Mouse (Mus musculus): ENCODE data around the gene Mnd1. TPM values are rescaled to one million over a fixed set of nuclear protein-coding genes. Genes with fewer than 3 reads are reported as not detected.

The Mnd1 gene
- 11.5 and 11.8 TPM in 2 replicates for polyA plus RNA-seq (2015; fragmentation: Nextera tagmentation; extraction: Ambion mirVana)

DNA sequence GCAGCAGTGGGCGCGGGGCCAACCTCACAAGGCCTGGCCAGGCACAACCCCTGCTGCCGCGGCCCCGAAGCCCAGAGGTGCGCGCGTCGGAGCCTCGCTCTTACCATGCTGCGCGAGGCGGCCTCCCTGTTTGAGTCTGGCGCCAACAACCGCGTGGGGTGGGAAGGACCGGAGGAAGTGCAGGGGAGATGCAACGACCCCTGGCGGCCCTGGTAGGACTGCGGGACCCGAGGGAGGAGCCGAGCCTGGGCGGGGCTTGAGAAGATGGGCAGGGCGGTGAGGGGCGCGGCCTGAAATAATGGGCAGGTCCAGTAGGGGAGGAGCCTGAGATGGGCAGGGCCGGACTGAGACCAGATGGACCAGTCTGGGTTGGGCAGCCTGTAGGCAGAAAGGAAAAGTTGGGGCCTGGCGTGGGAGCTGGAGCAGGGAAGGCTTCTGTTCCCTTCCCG lies at the start of gene Mnd1:
Mnd1 (minus strand) TSS at position 229 of the 449 bp plus-strand sequence.
- Histone ChIP-seq H3K27ac (peak within 1 kb of the TSS; percentile 61; the same call in 1 of the 2 replicates), H3K9me3 (no peaks in the 10 kb centered on the region), H3K4me2 (replicated peaks) (peak within 1 kb of the TSS; percentile 95), H3K4me1 (peaks cover 36% of the 10 kb centered on the region), H3K36me3 (no peaks in the 10 kb centered on the region; the same call in 1 of the 2 replicates), H3K27me3 (no peaks in the 10 kb centered on the region), H3K9ac (peak within 1 kb of the TSS; percentile 77), H3K4me3 (peak within 1 kb of the TSS; percentile 56)
- peak; percentile 98 for ATAC-seq (ENCODE audit: low FRiP score, low read depth)
- under 1% methylated on average over 29 of the region's 29 CpGs for WGBS

GRCm38 (mm10) chr3:84204640-84205039 lies 49.1 kb upstream of the Mnd1 start:
- no peak overlapping the region for H3K4me2 ChIP-seq (replicated peaks)
- WGBS, result 79% methylated on average over 5 of the region's 5 CpGs
- no peak overlapping the region for H3K27ac ChIP-seq
- H3K4me1 ChIP-seq, result no peaks in the 10 kb centered on the region
- H3K36me3 ChIP-seq, result peaks cover 6% of the 10 kb centered on the region
- H3K9me3 ChIP-seq, result no peaks in the 10 kb centered on the region
- no peak overlapping the region for H3K4me3 ChIP-seq
- no peak overlapping the region for H3K9ac ChIP-seq
- no peaks in the 10 kb centered on the region for H3K27me3 ChIP-seq
- no peak for ATAC-seq (ENCODE audit: low FRiP score, low read depth)

DNA sequence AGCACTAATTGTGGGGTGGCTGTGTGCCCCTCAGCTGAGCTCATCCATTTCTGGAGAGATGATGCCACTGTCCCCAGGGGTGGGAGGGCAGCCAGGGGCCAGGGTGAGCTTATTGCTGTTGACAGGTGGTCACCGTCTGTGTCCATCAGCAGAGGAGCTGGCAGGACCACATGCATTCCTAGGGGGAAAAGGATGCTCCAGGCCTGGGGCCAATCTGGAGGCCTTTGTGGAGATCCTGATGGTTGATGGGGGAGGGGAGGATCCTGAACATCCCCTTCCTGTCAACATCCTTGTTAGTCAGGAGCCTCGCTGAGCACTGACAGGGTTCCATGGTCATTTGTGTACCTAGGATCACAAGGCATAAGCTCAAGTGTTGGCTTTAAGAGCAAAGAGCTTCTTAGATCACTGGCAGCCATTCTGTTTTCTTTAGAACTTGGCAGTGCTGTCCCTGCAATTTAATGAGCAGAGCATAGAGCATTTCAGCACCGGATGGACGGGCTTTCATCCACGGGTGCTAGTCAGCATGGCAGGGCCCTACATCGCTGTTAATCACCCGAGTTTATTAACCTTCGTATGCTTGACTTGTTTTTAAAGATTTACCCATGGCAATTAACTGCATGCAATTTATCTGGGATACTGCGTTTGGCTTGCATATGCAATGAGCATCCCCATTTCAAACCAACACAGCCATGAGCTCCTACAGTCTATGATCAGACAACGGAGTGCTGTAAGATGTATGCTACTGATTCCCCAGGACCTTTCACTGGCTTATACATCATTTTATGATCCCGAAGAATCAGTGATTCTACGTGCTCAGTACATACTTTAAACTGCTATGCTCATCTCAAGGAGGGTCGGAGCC lies 45.2 kb upstream of the Mnd1 start:
- Histone ChIP-seq H3K36me3 (no peaks in the 10 kb centered on the region), H3K4me1 (no peaks in the 10 kb centered on the region), H3K27me3 (no peaks in the 10 kb centered on the region), H3K9me3 (no peaks in the 10 kb centered on the region), H3K27ac (no peak overlapping the region), H3K9ac (no peak overlapping the region), H3K4me2 (replicated peaks) (no peak overlapping the region), H3K4me3 (no peak overlapping the region)
- WGBS, result 65% methylated on average over 13 of the region's 13 CpGs
- no peak for ATAC-seq (ENCODE audit: low FRiP score, low read depth)

- 91% methylated on average over 9 of the region's 9 CpGs for WGBS
- H3K4me2 ChIP-seq (replicated peaks), result no peak overlapping the region
These were observed 43.9 kb upstream of the Mnd1 start for GRCm38 (mm10) chr3:84199516-84199915.

GRCm38 (mm10) chr3:84198229-84198628 lies 42.6 kb upstream of the Mnd1 start:
- 87% methylated on average over 3 of the region's 3 CpGs for WGBS
- Histone ChIP-seq H3K27me3 (no peaks in the 10 kb centered on the region), H3K36me3 (no peaks in the 10 kb centered on the region), H3K4me1 (no peaks in the 10 kb centered on the region), H3K27ac (no peak overlapping the region), H3K4me3 (no peak overlapping the region), H3K9ac (no peak overlapping the region), H3K9me3 (no peaks in the 10 kb centered on the region), H3K4me2 (replicated peaks) (no peak overlapping the region)
- ATAC-seq (ENCODE audit: low FRiP score, low read depth), result no peak

More at GRCm38 (mm10) chr3:84199516-84199915, 43.9 kb upstream of the Mnd1 start:
- no peak for ATAC-seq (ENCODE audit: low FRiP score, low read depth)
- Histone ChIP-seq H3K27me3 (no peaks in the 10 kb centered on the region), H3K36me3 (no peaks in the 10 kb centered on the region), H3K9me3 (no peaks in the 10 kb centered on the region), H3K27ac (no peak overlapping the region), H3K4me3 (no peak overlapping the region), H3K9ac (no peak overlapping the region), H3K4me1 (no peaks in the 10 kb centered on the region)

GRCm38 (mm10) chr3:84193881-84194280 lies 38.3 kb upstream of the Mnd1 start:
- H3K27me3 ChIP-seq, result peaks cover 29% of the 10 kb centered on the region
- peaks cover 15% of the 10 kb centered on the region for H3K4me1 ChIP-seq
- no peak overlapping the region for H3K4me2 ChIP-seq (replicated peaks)
- no peak overlapping the region for H3K9ac ChIP-seq
- no peak overlapping the region for H3K4me3 ChIP-seq
- H3K27ac ChIP-seq, result no peak overlapping the region
- no peak for ATAC-seq (ENCODE audit: low FRiP score, low read depth)
- 0 out of 2 replicates have a peak, but pooled peaks cover 8% of the 10 kb centered on the region for H3K36me3 ChIP-seq
- no peaks in the 10 kb centered on the region for H3K9me3 ChIP-seq
- WGBS, result 63% methylated on average over 4 of the region's 4 CpGs

- Histone ChIP-seq H3K9me3 (no peaks in the 10 kb centered on the region), H3K4me2 (replicated peaks) (peak overlapping the region; percentile 66), H3K9ac (peak overlapping the region; percentile 50; the same call in 1 of the 2 replicates), H3K4me3 (peak overlapping the region; percentile 43), H3K4me1 (peaks cover 15% of the 10 kb centered on the region), H3K27ac (no peak overlapping the region), H3K36me3 (0 out of 2 replicates have a peak, but pooled peaks cover 8% of the 10 kb centered on the region), H3K27me3 (peaks cover 29% of the 10 kb centered on the region)
- peak; percentile 13; the same call in 1 of the 2 replicates for ATAC-seq (ENCODE audit: low FRiP score, low read depth)
- 42% methylated on average over 21 of the region's 21 CpGs for WGBS
These were observed 35.7 kb upstream of the Mnd1 start for GRCm38 (mm10) chr3:84191141-84191881.

GRCm38 (mm10) chr3:84190513-84191061 lies 35.0 kb upstream of the Mnd1 start:
- H3K36me3 ChIP-seq, result 0 out of 2 replicates have a peak, but pooled peaks cover 8% of the 10 kb centered on the region
- H3K4me3 ChIP-seq, result peak overlapping the region; percentile 43
- peak overlapping the region; percentile 50 for H3K9ac ChIP-seq
- WGBS, result 8% methylated on average over 41 of the region's 41 CpGs
- no peak overlapping the region for H3K27ac ChIP-seq
- peaks cover 15% of the 10 kb centered on the region for H3K4me1 ChIP-seq
- H3K4me2 ChIP-seq (replicated peaks), result peak overlapping the region; percentile 66
- peaks cover 29% of the 10 kb centered on the region for H3K27me3 ChIP-seq
- no peaks in the 10 kb centered on the region for H3K9me3 ChIP-seq
- ATAC-seq (ENCODE audit: low FRiP score, low read depth), result peak; percentile 48; the same call in 1 of the 2 replicates

GRCm38 (mm10) chr3:84189629-84190173 lies 34.1 kb upstream of the Mnd1 start:
- no peak overlapping the region for H3K9ac ChIP-seq
- no peak overlapping the region for H3K27ac ChIP-seq
- H3K4me2 ChIP-seq (replicated peaks), result peak overlapping the region; percentile 66
- peak overlapping the region; percentile 43 for H3K4me3 ChIP-seq
- peaks cover 15% of the 10 kb centered on the region for H3K4me1 ChIP-seq
- ATAC-seq (ENCODE audit: low FRiP score, low read depth), result no peak; the same call in 1 of the 2 replicates
- 35% methylated on average over 10 of the region's 10 CpGs for WGBS
- H3K27me3 ChIP-seq, result peaks cover 29% of the 10 kb centered on the region
- H3K36me3 ChIP-seq, result 0 out of 2 replicates have a peak, but pooled peaks cover 8% of the 10 kb centered on the region
- 0 out of 2 replicates have a peak, but pooled peaks cover 4% of the 10 kb centered on the region for H3K9me3 ChIP-seq

DNA sequence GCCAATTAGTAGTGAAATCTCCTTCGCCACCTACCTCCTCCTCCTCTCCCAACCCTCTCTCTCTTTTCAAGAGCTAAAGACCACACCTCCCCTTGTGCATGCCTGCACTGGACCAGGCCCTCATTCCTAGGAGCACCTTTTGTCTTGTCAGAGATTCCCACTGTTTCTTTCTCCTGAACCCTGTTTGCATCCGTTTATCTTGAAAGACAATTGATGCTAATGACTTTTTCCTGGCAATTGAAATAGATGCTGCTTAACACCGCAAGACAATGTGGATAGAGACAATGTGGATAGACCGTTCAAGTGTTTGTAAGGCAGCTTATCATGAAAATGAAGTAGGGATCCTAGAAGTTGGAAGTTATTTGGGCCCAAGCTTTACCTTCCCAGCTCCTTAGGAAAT lies 26.1 kb upstream of the Mnd1 start:
- 57% methylated on average over 4 of the region's 4 CpGs for WGBS

GRCm38 (mm10) chr3:84181102-84181501 lies 25.5 kb upstream of the Mnd1 start:
- ATAC-seq (ENCODE audit: low FRiP score, low read depth), result no peak
- Histone ChIP-seq H3K9me3 (0 out of 2 replicates have a peak, but pooled peaks cover 4% of the 10 kb centered on the region), H3K27me3 (no peaks in the 10 kb centered on the region), H3K4me1 (no peaks in the 10 kb centered on the region), H3K9ac (no peak overlapping the region), H3K4me2 (replicated peaks) (no peak overlapping the region), H3K36me3 (no peaks in the 10 kb centered on the region), H3K27ac (no peak overlapping the region), H3K4me3 (no peak overlapping the region)
- WGBS, result 60% methylated on average over 8 of the region's 8 CpGs

More for the DNA sequence above, 26.1 kb upstream of the Mnd1 start:
- no peak overlapping the region for H3K4me3 ChIP-seq
- H3K4me2 ChIP-seq (replicated peaks), result no peak overlapping the region
- no peaks in the 10 kb centered on the region for H3K36me3 ChIP-seq
- no peak overlapping the region for H3K9ac ChIP-seq
- H3K4me1 ChIP-seq, result no peaks in the 10 kb centered on the region
- no peak overlapping the region for H3K27ac ChIP-seq
- no peaks in the 10 kb centered on the region for H3K27me3 ChIP-seq
- H3K9me3 ChIP-seq, result 0 out of 2 replicates have a peak, but pooled peaks cover 4% of the 10 kb centered on the region
- ATAC-seq (ENCODE audit: low FRiP score, low read depth), result no peak

All from limb, embryonic 13.5 days (tissue).